Mouse (Mus musculus) heart, postnatal 0 days (tissue): ENCODE data around the gene Spem2.

Experiments used
- CTCF ChIP-seq: IDR thresholded peaks from 2 replicates; pipeline ENCODE4 v1.5.1; 2016; ENCODE audit warnings: antibody characterized with exemption, control low read depth, low read depth
- EP300 ChIP-seq: IDR thresholded peaks from 2 replicates; pipeline ENCODE4 v1.6.1; 2016; ENCODE audit warnings: antibody characterized with exemption, low read depth

DNA sequence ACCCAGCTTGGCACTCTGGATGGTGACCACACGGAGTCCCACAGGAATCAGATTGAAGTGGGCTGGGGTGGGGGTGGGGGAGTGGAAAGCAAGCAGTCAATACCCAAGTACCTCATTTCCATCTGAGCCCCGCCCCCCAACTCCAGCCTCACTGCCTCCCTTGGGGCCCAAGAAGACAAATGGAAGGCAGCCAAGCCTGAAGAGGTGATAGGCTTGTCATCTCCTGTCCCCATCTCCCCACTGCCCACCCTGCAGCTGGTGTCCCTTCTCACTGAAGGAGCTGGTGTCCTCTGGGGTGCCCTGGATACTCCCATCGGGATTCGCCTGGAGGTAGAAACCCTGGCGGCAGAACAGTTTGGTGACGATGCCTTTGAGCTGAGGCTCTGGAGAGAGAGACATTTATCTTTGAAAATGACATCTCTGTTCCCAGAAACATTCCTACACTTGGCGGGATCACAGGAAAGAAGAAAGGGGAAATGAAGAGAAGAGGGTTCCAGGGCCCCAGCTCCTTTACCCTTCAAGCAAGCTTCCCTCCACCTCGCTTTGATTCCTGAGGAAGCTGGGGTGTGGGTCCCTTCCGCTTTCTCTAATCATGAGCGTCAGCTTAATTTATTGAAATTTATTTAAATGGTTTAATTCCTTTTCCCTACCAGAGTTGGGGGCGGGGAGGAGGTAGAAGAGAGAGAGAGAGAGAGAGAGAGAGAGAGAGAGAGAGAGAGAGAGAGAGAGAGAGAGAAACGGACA, 18.7 kb downstream of the Spem2 start:
- TF ChIP-seq CTCF (no peak), EP300 (no peak)
